Mouse (Mus musculus) heart, adult 2 months (tissue): ENCODE data around the gene Map2.

Experiments used
- CTCF ChIP-seq: fragments of 200-600 bp; IDR thresholded peaks from 2 replicates; pipeline ENCODE4 v1.8.1; 2022; ENCODE audit warnings: antibody characterized with exemption, mild to moderate bottlenecking, moderate library complexity
- EP300 ChIP-seq: fragments of 200-500 bp; IDR thresholded peaks from 2 replicates; pipeline ENCODE4 v1.6.1; 2011; ENCODE audit warnings: low read depth, low read length, control low read depth; ENCODE audit not compliant: insufficient read depth
- POLR2A ChIP-seq: fragments of 200-500 bp; IDR thresholded peaks from 2 replicates; pipeline ENCODE4 v1.6.1; 2011; ENCODE audit warnings: mild to moderate bottlenecking, low read depth, low read length, control low read depth; ENCODE audit not compliant: insufficient read depth

DNA sequence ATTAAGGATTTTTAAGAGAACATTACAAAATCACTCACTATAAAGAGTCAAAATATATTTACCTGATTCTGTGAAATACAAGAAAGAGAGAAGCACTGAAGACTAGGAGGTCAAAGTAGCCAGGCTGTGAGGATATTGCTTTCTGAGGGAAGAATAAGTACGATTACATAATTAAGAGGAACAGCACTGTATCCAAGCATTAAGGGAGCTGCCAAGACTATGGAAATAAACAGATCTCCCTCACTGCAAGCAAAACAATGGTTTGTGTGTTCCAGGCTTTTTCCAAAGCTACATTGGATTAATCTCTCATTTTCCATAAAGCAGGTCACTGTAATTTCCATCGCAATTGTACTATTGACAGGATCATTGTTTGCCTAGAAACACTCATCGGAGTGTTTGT lies 307.7 kb downstream of the Map2 start:
- no peak for TF ChIP-seq EP300
- no peak for TF ChIP-seq CTCF
- no peak for TF ChIP-seq POLR2A
